Mouse (Mus musculus): ENCODE measurements around the gene Chchd6. TPM values are rescaled to one million over a fixed set of nuclear protein-coding genes. Genes with fewer than 3 reads are reported as not detected.

Chchd6 gene
- polyA plus RNA-seq (2015; fragmentation: Nextera tagmentation; extraction: Ambion mirVana), result 121 and 126 TPM in 2 replicates

DNA sequence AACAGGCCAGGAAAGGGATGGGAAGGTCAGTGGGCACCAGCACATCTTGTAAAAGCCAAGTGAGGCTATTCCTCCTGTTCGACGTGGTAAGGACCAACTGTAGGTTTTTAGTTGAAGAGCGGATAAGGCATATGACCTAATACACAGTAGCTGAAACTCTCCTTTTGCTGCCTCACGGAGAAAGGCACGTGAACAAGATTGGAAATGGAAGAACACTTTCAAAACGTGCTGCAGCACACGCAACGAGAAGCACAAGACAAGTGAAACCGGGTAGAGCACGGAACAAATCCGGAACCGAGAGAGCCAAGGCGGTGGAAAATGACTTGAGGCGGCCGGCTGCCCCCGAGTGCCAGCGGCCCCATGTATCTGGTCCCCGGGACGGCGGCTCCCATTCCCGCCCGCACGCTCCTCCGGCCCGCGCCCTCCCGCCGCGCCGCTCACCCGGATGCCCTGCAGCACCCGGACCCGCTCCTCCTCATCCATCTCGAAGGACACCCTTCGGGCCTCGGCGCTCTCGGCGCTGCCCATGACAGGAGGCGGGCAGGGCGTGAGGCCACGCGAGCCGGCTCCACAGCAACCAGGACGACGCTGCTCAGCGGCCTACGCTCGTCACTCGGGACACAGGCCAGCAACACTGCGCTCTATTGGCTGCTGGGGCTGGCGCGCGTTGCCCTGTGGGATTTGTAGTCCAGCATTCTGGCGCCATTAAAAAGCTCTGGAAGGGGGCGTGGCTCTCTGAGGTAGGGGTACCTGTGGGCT is at the start of gene Chchd6:
Gene Chchd6 (minus strand): TSS at position 635 of the 759 bp plus-strand sequence.
- H3K27ac ChIP-seq, result peak within 1 kb of the TSS; percentile 59; the same call in 1 of the 2 replicates
- under 1% methylated on average over 56 of the region's 56 CpGs for WGBS
- ATAC-seq, result peak; percentile 100

GRCm38 (mm10) chr6:89644271-89645075 is 49.0 kb upstream of the Chchd6 start:
- Histone ChIP-seq H3K4me1 (replicated peaks) (peaks cover 6% of the 10 kb centered on the region), H3K4me2 (replicated peaks) (peak overlapping the region; percentile 82), H3K27me3 (no peaks in the 10 kb centered on the region), H3K9ac (replicated peaks) (peak overlapping the region; percentile 75), H3K9me3 (no peaks in the 10 kb centered on the region), H3K4me3 (replicated peaks) (peak overlapping the region; percentile 71), H3K27ac (peak overlapping the region; percentile 90), H3K36me3 (no peaks in the 10 kb centered on the region)
- WGBS, result under 1% methylated on average over 41 of the region's 41 CpGs
- peak; percentile 93 for ATAC-seq

More for the DNA sequence above, at the start of gene Chchd6:
- H3K4me1 ChIP-seq (replicated peaks), result peaks cover 7% of the 10 kb centered on the region
- no peaks in the 10 kb centered on the region for H3K27me3 ChIP-seq
- H3K4me3 ChIP-seq (replicated peaks), result peak within 1 kb of the TSS; percentile 76
- no peaks in the 10 kb centered on the region for H3K36me3 ChIP-seq
- H3K9me3 ChIP-seq, result 0 out of 2 replicates have a peak, but pooled peaks cover 4% of the 10 kb centered on the region
- peak within 1 kb of the TSS; percentile 64 for H3K4me2 ChIP-seq (replicated peaks)
- H3K9ac ChIP-seq (replicated peaks), result peak within 1 kb of the TSS; percentile 84

- peaks cover 6% of the 10 kb centered on the region for H3K4me1 ChIP-seq (replicated peaks)
- WGBS, result under 1% methylated on average over 42 of the region's 51 CpGs
- peak within 1 kb of the TSS; percentile 75 for H3K9ac ChIP-seq (replicated peaks)
- H3K36me3 ChIP-seq, result no peaks in the 10 kb centered on the region
- H3K4me2 ChIP-seq (replicated peaks), result peak within 1 kb of the TSS; percentile 82
- ATAC-seq, result peak; percentile 89
- H3K4me3 ChIP-seq (replicated peaks), result peak within 1 kb of the TSS; percentile 71
- no peaks in the 10 kb centered on the region for H3K9me3 ChIP-seq
- no peaks in the 10 kb centered on the region for H3K27me3 ChIP-seq
- peak within 1 kb of the TSS; percentile 90 for H3K27ac ChIP-seq
Measured at GRCm38 (mm10) chr6:89643798-89644270, 48.4 kb upstream of the Chchd6 start, which contains the start of gene Txnrd3. Gene Txnrd3 (plus strand): TSS chr6:89643988.

DNA sequence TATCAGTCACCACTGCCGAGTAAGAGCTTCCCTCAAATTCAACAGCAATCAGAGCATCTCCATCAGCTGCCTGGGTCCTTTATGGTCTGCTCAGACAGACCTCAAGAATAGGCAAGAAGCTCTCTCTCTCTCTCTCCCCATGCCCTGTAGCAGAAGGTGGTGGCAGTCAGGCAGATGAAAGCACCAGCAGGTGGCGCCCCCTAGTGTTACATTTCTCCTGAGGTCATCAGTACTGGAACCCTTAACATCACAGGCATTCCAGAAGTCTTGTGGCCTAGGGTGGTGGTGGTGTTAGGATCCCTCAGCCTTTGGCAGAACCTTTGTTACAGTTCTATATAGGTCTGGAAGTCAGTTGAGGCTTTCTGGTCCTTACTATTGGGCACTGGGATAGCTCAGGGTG is 43.6 kb upstream of the Chchd6 start:
- Histone ChIP-seq H3K9me3 (no peaks in the 10 kb centered on the region), H3K36me3 (no peaks in the 10 kb centered on the region), H3K4me2 (replicated peaks) (no peak overlapping the region), H3K4me1 (replicated peaks) (peaks cover 8% of the 10 kb centered on the region), H3K27me3 (no peaks in the 10 kb centered on the region), H3K9ac (replicated peaks) (no peak overlapping the region), H3K27ac (no peak overlapping the region), H3K4me3 (replicated peaks) (no peak overlapping the region)
- WGBS, result 32% methylated on average over 2 of the region's 2 CpGs
- no peak for ATAC-seq

GRCm38 (mm10) chr6:89637977-89638376 is 42.5 kb upstream of the Chchd6 start:
- Histone ChIP-seq H3K9ac (replicated peaks) (no peak overlapping the region), H3K4me3 (replicated peaks) (no peak overlapping the region), H3K4me1 (replicated peaks) (0 out of 2 replicates have a peak, but pooled peaks cover 9% of the 10 kb centered on the region), H3K9me3 (no peaks in the 10 kb centered on the region), H3K27ac (no peak overlapping the region), H3K4me2 (replicated peaks) (no peak overlapping the region), H3K27me3 (no peaks in the 10 kb centered on the region), H3K36me3 (no peaks in the 10 kb centered on the region)
- 81% methylated on average over 4 of the region's 4 CpGs for WGBS
- no peak for ATAC-seq

GRCm38 (mm10) chr6:89634400-89634799 is 38.9 kb upstream of the Chchd6 start:
- H3K4me1 ChIP-seq (replicated peaks), result peaks cover 14% of the 10 kb centered on the region
- no peak for ATAC-seq
- WGBS, result 51% methylated on average over 8 of the region's 8 CpGs
- no peaks in the 10 kb centered on the region for H3K36me3 ChIP-seq
- no peak overlapping the region for H3K9ac ChIP-seq (replicated peaks)
- H3K4me2 ChIP-seq (replicated peaks), result no peak overlapping the region
- H3K27ac ChIP-seq, result no peak overlapping the region
- no peaks in the 10 kb centered on the region for H3K9me3 ChIP-seq
- H3K27me3 ChIP-seq, result peaks cover 5% of the 10 kb centered on the region; the same call in 1 of the 2 replicates
- H3K4me3 ChIP-seq (replicated peaks), result no peak overlapping the region

DNA sequence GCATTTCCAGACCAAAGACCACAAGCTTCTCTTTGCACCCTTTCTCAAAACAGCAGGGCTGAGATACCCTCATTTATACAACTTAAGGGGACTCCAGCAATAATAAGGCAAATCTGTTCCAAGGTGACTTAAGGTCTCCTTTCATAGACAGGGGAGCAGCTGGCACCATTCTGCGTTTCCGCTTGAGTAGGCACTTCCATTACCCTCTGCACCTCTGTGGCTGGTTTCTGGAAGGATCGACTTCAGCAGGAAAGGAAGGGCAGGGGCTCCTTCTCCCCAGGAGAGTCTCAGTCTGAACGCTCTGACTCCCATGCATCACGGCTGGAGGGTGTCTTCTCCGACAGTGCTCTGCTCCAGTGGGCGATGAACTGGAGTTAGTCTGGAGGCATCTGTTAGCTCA is 37.7 kb upstream of the Chchd6 start:
- H3K36me3 ChIP-seq, result no peaks in the 10 kb centered on the region
- H3K4me1 ChIP-seq (replicated peaks), result peaks cover 14% of the 10 kb centered on the region
- no peak for ATAC-seq
- H3K9ac ChIP-seq (replicated peaks), result no peak overlapping the region
- H3K27me3 ChIP-seq, result peaks cover 5% of the 10 kb centered on the region; the same call in 1 of the 2 replicates
- no peaks in the 10 kb centered on the region for H3K9me3 ChIP-seq
- H3K4me2 ChIP-seq (replicated peaks), result no peak overlapping the region
- WGBS, result 60% methylated on average over 7 of the region's 7 CpGs
- no peak overlapping the region for H3K4me3 ChIP-seq (replicated peaks)
- H3K27ac ChIP-seq, result peak overlapping the region; percentile 33; the same call in 1 of the 2 replicates

GRCm38 (mm10) chr6:89631809-89632562 is 36.5 kb upstream of the Chchd6 start:
- peaks cover 5% of the 10 kb centered on the region; the same call in 1 of the 2 replicates for H3K27me3 ChIP-seq
- no peak overlapping the region for H3K9ac ChIP-seq (replicated peaks)
- H3K36me3 ChIP-seq, result no peaks in the 10 kb centered on the region
- WGBS, result 11% methylated on average over 10 of the region's 10 CpGs
- H3K4me3 ChIP-seq (replicated peaks), result no peak overlapping the region
- peak; percentile 87 for ATAC-seq
- H3K27ac ChIP-seq, result 0 out of 2 replicates have a peak overlapping the region, but pooled peaks have one; percentile 33
- H3K4me1 ChIP-seq (replicated peaks), result peaks cover 14% of the 10 kb centered on the region
- H3K4me2 ChIP-seq (replicated peaks), result 0 out of 2 replicates have a peak overlapping the region, but pooled peaks have one; percentile 22
- H3K9me3 ChIP-seq, result no peaks in the 10 kb centered on the region

- WGBS, result 76% methylated on average over 8 of the region's 8 CpGs
- Histone ChIP-seq H3K9ac (replicated peaks) (no peak overlapping the region), H3K4me3 (replicated peaks) (no peak overlapping the region), H3K4me2 (replicated peaks) (no peak overlapping the region), H3K27me3 (peaks cover 5% of the 10 kb centered on the region; the same call in 1 of the 2 replicates), H3K27ac (no peak overlapping the region), H3K9me3 (no peaks in the 10 kb centered on the region), H3K4me1 (replicated peaks) (peaks cover 7% of the 10 kb centered on the region), H3K36me3 (no peaks in the 10 kb centered on the region)
- ATAC-seq, result no peak
Measured at GRCm38 (mm10) chr6:89628045-89628785, 32.8 kb upstream of the Chchd6 start.

DNA sequence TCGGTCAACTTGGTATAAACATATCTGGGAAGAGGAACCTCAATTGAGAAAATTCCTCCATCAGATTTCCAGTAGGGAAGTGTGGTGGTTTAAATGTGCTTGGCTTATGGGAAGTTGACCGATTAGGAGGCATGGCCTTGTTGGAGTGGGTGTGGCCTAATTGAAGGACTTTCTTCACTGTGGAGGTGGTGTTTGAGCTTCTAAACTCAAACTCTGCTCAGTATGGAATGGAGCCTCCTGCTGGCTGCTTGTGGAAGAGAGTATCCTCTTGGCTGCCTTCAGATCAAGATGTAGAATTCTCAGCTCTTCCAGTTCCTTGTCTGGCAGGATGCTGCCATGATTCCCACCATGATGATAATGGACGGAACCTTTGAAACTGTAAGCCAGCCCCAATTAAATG is 27.2 kb upstream of the Chchd6 start:
- Histone ChIP-seq H3K4me2 (replicated peaks) (no peak overlapping the region), H3K36me3 (no peaks in the 10 kb centered on the region), H3K9me3 (no peaks in the 10 kb centered on the region), H3K4me3 (replicated peaks) (no peak overlapping the region), H3K27ac (no peak overlapping the region), H3K27me3 (no peaks in the 10 kb centered on the region), H3K4me1 (replicated peaks) (no peaks in the 10 kb centered on the region), H3K9ac (replicated peaks) (no peak overlapping the region)
- no peak for ATAC-seq
- WGBS, result 86% methylated on average over 3 of the region's 3 CpGs

- WGBS, result 30% methylated on average over 7 of the region's 7 CpGs
Measured at GRCm38 (mm10) chr6:89615373-89615755, 19.9 kb upstream of the Chchd6 start.

More at GRCm38 (mm10) chr6:89615373-89615755, 19.9 kb upstream of the Chchd6 start:
- Histone ChIP-seq H3K4me3 (replicated peaks) (no peak overlapping the region), H3K9ac (replicated peaks) (no peak overlapping the region), H3K4me1 (replicated peaks) (peaks cover 29% of the 10 kb centered on the region), H3K27ac (peak overlapping the region; percentile 93), H3K9me3 (no peaks in the 10 kb centered on the region), H3K4me2 (replicated peaks) (no peak overlapping the region), H3K36me3 (no peaks in the 10 kb centered on the region), H3K27me3 (no peaks in the 10 kb centered on the region)
- ATAC-seq, result no peak
